Mouse (Mus musculus) spleen, adult 12 weeks (tissue): Measurements from ENCODE around the gene Sidt2.

Experiments used
- DNase-seq: peaks from one replicate; pipeline ENCODE4 v3.0.0; 2022; ENCODE audit warnings: low spot score

Sidt2 gene

DNA sequence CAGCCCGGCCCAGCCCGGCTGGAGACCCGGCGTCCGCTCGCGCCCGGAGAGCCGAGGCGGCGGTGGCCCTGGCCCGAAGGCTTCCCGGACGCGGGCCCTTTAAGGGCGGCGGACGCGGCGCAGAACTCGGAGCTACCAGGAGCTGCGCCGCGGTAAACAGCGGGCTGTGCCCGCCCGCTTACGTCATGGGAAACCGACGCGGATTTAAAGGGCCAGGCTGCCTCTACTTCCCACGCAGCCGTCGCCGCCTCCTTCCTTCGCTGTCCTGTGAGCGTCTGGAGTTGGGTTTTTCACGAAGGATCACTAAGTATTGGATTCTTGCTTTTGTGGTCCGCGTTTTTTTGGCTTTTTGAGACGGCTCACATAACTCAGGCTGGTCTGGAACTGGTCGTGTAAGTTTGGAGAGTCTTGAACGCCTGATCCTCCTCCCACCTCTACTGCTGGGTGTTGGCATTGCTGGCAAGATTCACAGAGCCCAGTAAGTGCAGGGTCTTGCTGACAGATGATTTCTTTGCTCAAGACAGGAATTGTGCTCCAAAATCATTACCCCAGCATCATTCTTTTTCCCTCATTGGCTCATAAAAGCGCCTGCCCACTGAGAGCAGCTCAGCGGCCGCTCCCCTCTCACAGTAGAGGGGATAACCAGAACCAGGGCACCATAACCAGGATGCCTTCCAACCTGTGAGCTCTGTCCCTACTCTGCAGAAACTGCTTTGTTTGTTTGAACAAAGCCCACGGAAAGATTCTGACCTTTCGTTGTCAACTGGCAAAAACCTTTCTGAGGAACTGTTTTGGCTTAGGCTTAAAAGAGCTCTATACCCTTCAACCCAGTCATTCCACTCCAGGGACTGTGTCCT, at the start of gene Sidt2:
Sidt2 (minus strand) TSS at position 152 of the 857 bp plus-strand sequence.
- DNase-seq, result peak; percentile 79

DNA sequence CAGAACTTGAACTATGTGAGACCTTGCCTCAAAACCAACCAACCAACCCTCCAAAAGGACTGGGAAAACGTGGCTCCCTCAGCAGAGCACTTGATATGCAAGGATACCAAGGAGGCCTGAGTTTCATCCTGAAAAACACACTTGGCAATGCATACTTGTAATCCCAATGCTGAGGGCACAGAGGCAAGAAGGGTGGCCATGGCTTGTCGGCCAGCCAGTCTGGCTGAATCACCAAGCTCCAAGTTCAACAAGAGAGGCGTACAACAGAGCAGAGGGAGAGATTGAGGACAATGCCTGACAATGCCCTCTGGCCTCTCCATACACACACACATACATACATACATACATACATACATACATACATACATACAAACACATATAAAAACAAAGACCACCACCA, 49.5 kb upstream of the Sidt2 start:
- DNase-seq, result no peak

- DNase-seq, result peak; percentile 36
Measured at GRCm38 (mm10) chr9:46003729-46004128, 48.7 kb upstream of the Sidt2 start.

GRCm38 (mm10) chr9:45999009-45999408, 44.0 kb upstream of the Sidt2 start:
- no peak for DNase-seq

GRCm38 (mm10) chr9:45985229-45985567, 30.1 kb upstream of the Sidt2 start:
- no peak for DNase-seq

DNA sequence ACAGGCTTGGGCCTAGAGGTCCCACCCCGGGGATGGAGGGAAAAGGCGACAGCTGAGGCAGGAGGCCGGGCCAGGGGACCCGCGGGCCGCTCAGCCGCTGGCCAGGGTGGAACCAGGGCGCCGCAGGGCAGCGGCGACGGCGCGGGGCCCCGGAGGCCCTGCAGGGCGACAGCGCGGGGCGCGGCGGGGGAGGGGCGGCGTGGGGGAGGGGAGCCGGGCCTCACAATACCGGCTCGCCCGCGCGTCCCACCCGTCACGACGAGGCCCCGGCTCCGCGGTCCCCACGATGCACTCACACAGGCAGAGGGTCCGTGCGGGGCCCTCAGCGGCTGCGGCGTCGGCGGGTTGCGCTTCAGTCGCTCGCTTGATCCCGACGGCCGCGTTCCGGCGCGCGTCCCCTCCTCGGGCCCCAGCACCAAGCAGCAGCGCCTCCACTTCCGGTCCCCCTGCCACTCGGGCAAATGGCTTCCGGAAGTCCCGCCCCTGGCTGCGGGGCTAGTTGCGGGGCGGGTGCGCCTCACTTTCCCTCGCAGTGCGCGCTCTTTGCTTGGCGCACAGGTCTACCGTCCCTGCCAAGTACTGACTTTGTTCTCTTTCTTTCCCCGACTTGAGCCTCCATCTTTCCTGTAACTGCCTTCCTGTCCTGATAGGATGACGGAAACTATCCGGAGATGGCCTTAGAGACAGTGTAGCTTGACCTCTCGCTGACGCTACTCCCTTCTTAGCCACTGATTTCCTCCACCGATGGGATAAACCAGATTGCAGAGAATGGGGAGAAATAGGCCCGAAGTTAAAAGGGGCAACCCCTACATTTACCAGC, 29.6 kb upstream of the Sidt2 start:
- DNase-seq, result peak; percentile 78

DNA sequence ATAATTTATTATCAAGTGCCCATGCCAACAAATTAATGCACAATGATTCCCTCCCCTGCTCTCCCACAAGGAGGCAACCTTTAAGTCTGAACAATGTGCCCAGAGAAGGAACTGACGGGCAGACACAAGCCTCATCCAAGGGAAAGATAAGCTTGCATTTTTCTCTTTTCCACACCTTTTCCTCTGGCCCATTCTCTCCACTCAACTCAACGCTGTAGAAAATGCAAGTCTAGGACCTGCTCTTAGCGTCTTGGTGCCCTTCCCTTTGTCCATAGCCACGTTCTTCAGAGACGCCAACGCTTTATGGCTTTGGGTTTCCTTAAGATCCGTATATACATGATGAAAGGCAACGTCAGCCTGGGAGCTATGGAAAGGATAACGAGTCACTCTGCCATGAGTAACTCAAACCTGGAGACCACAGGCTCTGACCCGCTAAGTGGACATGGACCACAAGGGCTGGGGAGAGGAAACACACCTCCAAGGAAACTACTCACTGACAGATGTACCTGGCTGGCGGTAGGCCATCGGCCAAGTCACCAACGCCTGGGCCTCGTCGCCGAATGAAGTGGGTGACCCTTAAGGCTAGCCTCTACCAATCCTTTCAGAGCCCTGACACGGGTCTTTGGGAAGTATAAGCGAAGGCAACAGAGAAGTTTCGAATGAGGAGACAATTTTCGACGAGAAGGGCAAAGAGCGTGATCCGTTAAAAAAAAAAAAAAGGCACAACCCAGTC, 28.8 kb upstream of the Sidt2 start:
- DNase-seq, result peak; percentile 6

- DNase-seq, result no peak
Measured at GRCm38 (mm10) chr9:45981331-45981730, 26.3 kb upstream of the Sidt2 start.

DNA sequence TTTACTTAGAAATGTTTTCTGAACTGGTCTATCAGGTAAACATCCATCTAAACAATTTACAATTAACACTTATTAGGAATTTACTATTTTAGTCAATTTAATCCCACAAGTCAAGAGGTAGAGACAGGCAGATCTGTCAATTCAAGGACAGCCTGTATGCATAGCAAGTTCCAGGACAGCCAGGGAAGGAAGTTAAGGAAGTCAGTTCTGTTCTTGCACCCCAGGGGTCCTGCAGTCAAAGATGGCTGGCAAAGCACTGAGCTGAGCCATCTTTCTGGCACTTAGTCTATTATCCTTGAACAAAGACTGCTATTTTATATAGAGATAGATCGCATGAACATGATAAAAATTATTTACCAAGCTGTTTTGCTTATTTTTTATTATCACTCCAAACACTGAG, 25.6 kb upstream of the Sidt2 start:
- DNase-seq, result no peak

DNA sequence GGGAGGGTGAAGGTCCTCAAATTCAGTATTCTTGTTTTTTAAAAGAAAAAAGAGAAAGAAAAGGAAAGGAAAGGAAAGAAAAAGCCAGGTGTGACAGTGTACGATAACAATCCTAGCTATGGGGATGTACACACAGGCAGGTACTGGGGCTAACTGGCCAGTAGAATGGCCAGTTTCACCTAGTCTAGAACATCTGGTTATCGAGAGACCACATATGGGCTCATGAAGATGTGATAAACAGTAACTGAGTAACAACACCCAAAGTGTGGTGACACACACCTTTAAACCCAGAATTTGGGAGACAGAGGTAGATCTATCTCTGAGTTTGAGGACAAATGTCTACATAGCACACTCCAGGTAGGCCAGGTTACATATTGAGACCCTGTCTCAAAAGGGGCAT, 24.7 kb upstream of the Sidt2 start:
- DNase-seq, result no peak

DNA sequence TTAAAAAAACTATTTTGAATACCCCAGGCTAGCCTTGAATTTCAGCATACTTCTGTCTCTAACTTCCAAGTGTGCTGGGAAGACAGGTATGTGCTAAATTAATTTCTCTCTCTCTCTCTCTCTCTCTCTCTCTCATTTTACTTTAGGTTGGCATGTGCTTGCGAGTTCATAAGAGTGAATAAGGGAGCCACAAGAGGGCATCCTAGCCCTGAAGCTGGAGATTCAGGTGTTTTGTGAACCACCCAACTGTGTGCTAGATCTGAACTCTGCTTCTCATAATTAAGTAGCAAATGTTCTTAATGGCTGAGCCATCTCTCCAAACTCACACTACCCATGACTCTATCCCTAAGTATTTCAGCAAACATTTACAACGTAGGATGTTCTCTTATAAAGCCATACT, 21.8 kb upstream of the Sidt2 start:
- no peak for DNase-seq

GRCm38 (mm10) chr9:45963577-45963976, 8.5 kb upstream of the Sidt2 start:
- DNase-seq, result no peak

GRCm38 (mm10) chr9:45961855-45962254, 6.8 kb upstream of the Sidt2 start:
- no peak for DNase-seq

DNA sequence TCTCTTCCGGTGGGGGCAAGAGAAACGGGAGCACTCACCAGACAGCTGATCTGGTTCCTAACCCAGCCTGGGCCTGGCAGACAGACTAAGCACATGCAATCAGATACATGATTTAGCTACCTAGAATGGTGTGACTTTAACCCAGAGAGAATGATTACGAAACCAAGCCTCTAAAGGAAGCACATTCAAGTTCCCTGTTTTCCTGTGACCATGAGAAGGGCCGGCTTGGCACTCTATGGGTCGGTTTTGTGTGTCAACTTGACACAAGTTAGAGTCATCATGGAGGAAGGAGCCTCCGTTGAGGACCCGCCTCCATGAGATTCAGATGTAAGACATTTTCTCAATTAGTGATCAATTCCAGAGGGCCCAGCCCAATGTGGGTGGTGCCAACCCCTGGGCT, 4.6 kb upstream of the Sidt2 start:
- DNase-seq, result no peak

DNA sequence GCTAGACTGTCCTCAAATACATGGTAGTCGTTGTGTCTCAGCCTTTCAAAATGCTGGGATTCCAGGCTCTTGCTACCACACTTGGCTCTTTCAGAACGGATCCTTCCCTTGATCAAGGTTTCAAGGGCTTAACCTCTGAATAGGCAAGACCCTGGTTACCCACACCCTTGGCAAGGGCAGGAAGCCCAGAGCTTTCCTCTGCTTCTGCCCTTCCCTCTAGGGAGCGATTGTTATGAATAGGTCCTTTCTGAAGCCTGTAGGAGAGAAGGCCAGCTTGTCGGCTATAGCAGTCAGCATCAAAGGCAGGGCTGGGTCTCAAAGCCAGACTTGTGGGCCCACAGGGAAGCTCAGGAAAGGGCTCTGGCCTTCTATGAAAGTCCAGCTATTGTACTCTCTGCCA, 3.8 kb upstream of the Sidt2 start:
- no peak for DNase-seq

- no peak for DNase-seq
Measured at GRCm38 (mm10) chr9:45958023-45958670, 3.1 kb upstream of the Sidt2 start.

- DNase-seq, result peak; percentile 51
Measured at GRCm38 (mm10) chr9:45954294-45955106, 558 bp downstream of the Sidt2 start.

DNA sequence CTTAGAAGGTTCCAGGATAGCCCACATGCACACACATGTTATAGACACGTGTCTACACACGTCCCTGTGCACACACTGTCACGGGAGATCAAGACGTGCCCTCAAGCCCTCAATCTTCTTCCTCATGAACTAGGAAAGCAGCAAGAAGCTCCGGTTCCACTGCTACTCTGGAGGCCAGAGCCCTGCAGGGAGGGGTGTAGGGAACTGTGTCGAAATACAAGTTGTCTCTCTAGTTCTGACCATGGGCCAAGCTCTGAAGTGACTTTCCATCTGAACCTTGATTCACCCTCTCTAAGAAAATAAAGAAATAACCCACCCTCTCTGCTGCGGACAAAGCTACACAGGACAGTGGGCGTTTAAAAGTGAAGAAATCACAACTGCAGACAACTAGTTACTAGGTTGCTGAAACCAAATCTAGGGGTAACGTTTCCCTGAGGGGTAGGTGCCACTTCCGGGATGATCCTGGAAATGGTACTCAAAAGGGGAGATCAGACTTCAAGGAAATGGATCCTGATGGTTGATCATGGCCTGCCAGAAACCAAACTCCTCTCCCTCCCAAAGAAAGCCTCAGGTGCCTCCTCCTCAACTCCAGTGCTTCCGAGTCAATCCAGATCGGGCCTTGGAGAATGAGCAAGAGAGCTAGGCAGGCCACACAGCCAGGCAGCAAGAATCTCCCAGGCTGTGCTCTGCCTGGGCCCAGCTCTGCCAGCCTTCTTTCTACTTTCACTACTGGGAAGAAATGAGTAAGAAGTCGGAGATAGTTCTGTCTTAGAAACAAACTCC, 1.4 kb downstream of the Sidt2 start:
- DNase-seq, result no peak

DNA sequence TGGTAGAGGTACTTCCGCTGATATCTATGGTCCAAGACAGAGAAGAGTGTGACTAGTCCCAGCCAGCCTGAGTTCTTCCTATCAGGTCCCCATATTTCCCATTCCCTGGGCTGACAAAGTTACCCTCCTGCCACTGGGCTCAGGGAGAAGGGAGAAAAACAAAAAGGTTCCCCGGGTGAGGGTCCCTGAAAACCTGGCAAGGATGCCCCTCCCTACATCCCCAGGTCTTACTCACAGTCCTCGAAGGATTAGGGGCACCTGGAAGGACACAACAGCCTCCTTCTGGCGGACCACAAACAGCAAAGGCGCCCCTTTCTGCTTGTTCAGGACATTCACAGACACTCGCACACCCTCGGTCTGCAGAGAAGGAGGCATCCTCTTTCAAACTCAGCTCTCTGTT, 2.2 kb downstream of the Sidt2 start:
- no peak for DNase-seq

- DNase-seq, result no peak
Measured at GRCm38 (mm10) chr9:45952057-45952456, 3.0 kb downstream of the Sidt2 start.

DNA sequence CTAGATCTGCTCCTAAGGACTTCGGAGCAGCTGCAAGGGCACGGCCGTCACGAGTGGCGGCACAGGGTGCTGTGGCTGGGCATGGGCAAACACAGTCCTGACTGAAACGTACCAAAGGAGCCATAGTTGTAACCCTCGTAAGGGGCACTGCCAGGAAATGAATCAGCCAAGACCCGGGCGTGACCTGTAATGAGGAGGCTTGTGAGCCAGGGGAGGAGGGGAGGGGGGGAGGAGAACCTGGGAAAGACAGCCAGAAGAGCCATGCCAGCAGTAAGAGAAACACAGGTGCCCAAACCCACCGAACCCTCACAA, 8.2 kb downstream of the Sidt2 start:
- DNase-seq, result no peak
